In the genomic region with DNA sequence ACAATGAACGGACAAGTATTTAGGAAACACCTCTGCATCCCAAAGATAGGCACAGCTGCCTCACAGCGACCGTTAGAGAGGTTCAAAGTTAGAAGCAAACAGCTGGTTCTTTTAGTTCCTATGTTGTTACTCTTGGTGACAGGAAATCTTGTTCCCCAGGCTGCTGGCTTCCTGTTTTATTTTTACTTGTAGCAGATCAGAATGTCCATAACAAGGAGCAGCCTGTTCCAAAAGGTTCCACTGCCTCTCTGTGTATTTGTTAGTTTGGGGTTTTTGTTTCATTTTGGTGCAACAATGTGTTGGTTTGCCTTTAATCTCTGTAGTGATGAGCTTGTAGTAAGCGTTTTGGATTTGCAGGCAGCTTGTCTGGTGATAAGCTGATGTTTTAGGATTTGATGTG, we compare ENCODE assay signal across 11 mouse cellular contexts. TPM values are rescaled to one million over a fixed set of nuclear protein-coding genes. Genes with fewer than 3 reads are reported as not detected.
DNase-seq lines count a peak whose midpoint lies in the region; ATAC-seq and TF ChIP-seq lines count a peak whose summit lies in the region.
"Had no signal": no experiment of that assay in that cellular context is flagged by ENCODE, and none has a peak within 500 bp of the region (broad histone marks: within the 10 kb centered on the region; RNA-seq: fewer than 3 reads in every experiment).

No protein-coding gene starts in this region.

- H3K27me3 ChIP-seq in kidney, adult 2 months (replicated peaks; ENCODE audit: control insufficient read depth, insufficient read depth, low read length): no peaks in the 10 kb centered on the region
- H3K27me3 ChIP-seq in MEL (ENCODE audit: control insufficient read depth in 1 of 2, insufficient read depth in 2 of 2, low read length in 2 of 2): no peaks in the 10 kb centered on the region
- H3K27me3 ChIP-seq in intestine, embryonic 14.5 days (replicated peaks; ENCODE audit: control insufficient read depth, insufficient read depth, low read length): no peaks in the 10 kb centered on the region
- H3K27me3 ChIP-seq: embryonic facial prominence, embryonic 13.5 days had no signal

- peak overlapping the region; percentile 37 for H3K4me2 ChIP-seq in intestine, embryonic 14.5 days (ENCODE audit: low read length)
- H3K4me2 ChIP-seq: embryonic facial prominence, embryonic 13.5 days had no signal

- peaks cover 29% of the 10 kb centered on the region for H3K4me1 ChIP-seq in kidney, adult 2 months (ENCODE audit: control insufficient read depth, insufficient read depth, low read length)
- H3K4me1 ChIP-seq in MEL (ENCODE audit: control insufficient read depth in 1 of 2, insufficient read depth in 2 of 2, low read length in 2 of 2): peaks cover 6 to 17% of the 10 kb centered on the region in 2 experiments; a peak in 3 of 4 replicates
- H3K4me1 ChIP-seq in intestine, embryonic 14.5 days (replicated peaks; ENCODE audit: control insufficient read depth, insufficient read depth, low read length): peaks cover 53% of the 10 kb centered on the region

- no peak for TF ChIP-seq RAD21 in MEL (IDR thresholded peaks at IDR 0.05; ENCODE audit: low read depth, low read length)

- peak overlapping the region; percentile 76 for H3K27ac ChIP-seq in kidney, adult 2 months (ENCODE audit: insufficient read depth, low read depth, low read length)
- H3K27ac ChIP-seq in MEL (ENCODE audit: control insufficient read depth, low read depth, low read length): no peak overlapping the region
- H3K27ac ChIP-seq in intestine, embryonic 14.5 days (ENCODE audit: low read depth): peak overlapping the region; percentile 81
- H3K27ac ChIP-seq: embryonic facial prominence, embryonic 13.5 days had no signal

- H3K4me3 ChIP-seq in kidney, adult 2 months (ENCODE audit: insufficient read depth, low read depth, low read length): no peak overlapping the region
- H3K4me3 ChIP-seq in MEL (ENCODE audit: control insufficient read depth in 1 of 2, insufficient read depth in 1 of 2, low read depth in 2 of 2, low read length in 2 of 2): no peak overlapping the region
- 0 out of 2 replicates have a peak overlapping the region, but pooled peaks have one; percentile 6 for H3K4me3 ChIP-seq in intestine, embryonic 14.5 days (ENCODE audit: low read depth, low read length)
- H3K4me3 ChIP-seq: embryonic facial prominence, embryonic 13.5 days had no signal

- peak; percentile 78 for DNase-seq in kidney, adult 2 months
- DNase-seq in kidney, postnatal 10 days: no peak
- DNase-seq in MEL (ENCODE audit: low read depth, low spot score): peak; percentile 20
- no peak for DNase-seq in intestine, embryonic 14.5 days (ENCODE audit: low spot score)
- DNase-seq in naive thymus-derived CD4-positive, alpha-beta T cell, adult 2 months (ENCODE audit: low read depth): peak; percentile 75
- DNase-seq in cerebellum, adult 18-20 months: no peak

- no peak for ATAC-seq in intestine, embryonic 14.5 days (replicated peaks; ENCODE audit: low FRiP score, low TSS enrichment, low read depth)
- ATAC-seq in megakaryocyte-erythroid progenitor cell, adult 5-6 weeks (replicated peaks; ENCODE audit: low FRiP score, low TSS enrichment, poor library complexity, severe bottlenecking): no peak
- ATAC-seq in frontal cortex, adult (ENCODE audit: low TSS enrichment): no peak

- WGBS in kidney, adult 2 months: 52% methylated on average over 4 of the region's 4 CpGs
- WGBS in intestine, embryonic 14.5 days: 37% methylated on average over 4 of the region's 4 CpGs

- no peak overlapping the region for H3K9ac ChIP-seq in MEL (ENCODE audit: control insufficient read depth, low read depth, low read length, poor library complexity, severe bottlenecking)
- no peak overlapping the region for H3K9ac ChIP-seq in intestine, embryonic 14.5 days (ENCODE audit: low read length)
- H3K9ac ChIP-seq: embryonic facial prominence, embryonic 13.5 days had no signal

- no peak for TF ChIP-seq POLR2A in kidney, adult 2 months (IDR thresholded peaks at IDR 0.05; ENCODE audit: low read depth, low read length)
- no peak for TF ChIP-seq POLR2A in MEL (IDR thresholded peaks at IDR 0.05; ENCODE audit: control insufficient read depth in 1 of 2, insufficient read depth in 1 of 2, low read depth in 1 of 2, low read length in 2 of 2, poor library complexity in 1 of 2)

- TF ChIP-seq CTCF in kidney, adult 2 months (conservative IDR thresholded peaks at IDR 0.05; ENCODE audit: insufficient read depth, insufficient read length, low read depth, low read length): no peak
- no peak for TF ChIP-seq CTCF in MEL (IDR thresholded peaks at IDR 0.05 in 2 of 3, conservative IDR thresholded peaks at IDR 0.05 in 1 of 3; ENCODE audit: control insufficient read depth in 1 of 3, insufficient read depth in 1 of 3, low read depth in 2 of 3, low read length in 3 of 3, poor library complexity in 1 of 3, severe bottlenecking in 1 of 3)

- no peaks in the 10 kb centered on the region for H3K36me3 ChIP-seq in kidney, adult 2 months (ENCODE audit: control insufficient read depth, insufficient read depth, low read length)
- peaks cover 0 to 16% of the 10 kb centered on the region in 2 experiments; a peak in 2 of 4 replicates for H3K36me3 ChIP-seq in MEL (ENCODE audit: control insufficient read depth in 1 of 2, insufficient read depth in 2 of 2, low read length in 2 of 2)
- peaks cover 25% of the 10 kb centered on the region for H3K36me3 ChIP-seq in intestine, embryonic 14.5 days (ENCODE audit: control insufficient read depth, insufficient read depth, low read length)

- TF ChIP-seq EP300 in MEL (IDR thresholded peaks at IDR 0.05; ENCODE audit: low read depth in 1 of 2, low read length in 2 of 2): no peak

- H3K79me2 ChIP-seq in MEL (ENCODE audit: control insufficient read depth, insufficient read depth, low read length, poor library complexity): peaks cover 20% of the 10 kb centered on the region

- H3K9me3 ChIP-seq in MEL (replicated peaks; ENCODE audit: insufficient read depth, low read length): no peaks in the 10 kb centered on the region
- no peaks in the 10 kb centered on the region for H3K9me3 ChIP-seq in intestine, embryonic 14.5 days (ENCODE audit: control insufficient read depth, low read length)
- H3K9me3 ChIP-seq: embryonic facial prominence, embryonic 13.5 days; G1E had no signal

TF ChIP-seq in MEL, 35 proteins besides CTCF, POLR2A, EP300 and RAD21:
- no peak for TF ChIP-seq NELFE (IDR thresholded peaks at IDR 0.05; ENCODE audit: low read depth, low read length)

RNA-seq across cellular contexts. Expression of gene Cd164l2, which starts 37.6 kb away (rescaled TPM):
- polyA plus RNA-seq in kidney, adult 2 months (2012; rRNA removed): 15.3 and 17.7 TPM in 2 replicates
- not detected in 2 replicates for total RNA-seq in MEL (2012; rRNA removed)
- not detected for polyA plus RNA-seq in MEL (2012; ENCODE audit: insufficient read depth in 1 of 2, insufficient read length in 2 of 2, low read depth in 1 of 2, low replicate concordance in 2 of 2, missing spikeins in 1 of 2)
- polyA plus RNA-seq in intestine, embryonic 14.5 days (2014; fragmentation: Nextera tagmentation; extraction: Ambion mirVana): 1.9 and 2.5 TPM in 2 replicates
- not detected in 2 replicates for total RNA-seq in megakaryocyte-erythroid progenitor cell, adult 5-6 weeks (2014; fragmentation: Nextera tagmentation)
- not detected in 2 replicates for total RNA-seq in megakaryocyte-erythroid progenitor cell, adult 5-6 weeks (2017)
- total RNA-seq: G1E had no signal
- polyA plus RNA-seq: G1E had no signal

RNA-seq across cellular contexts. Expression of gene Gpr3, which starts 38.0 kb away (rescaled TPM):
- 0.39 and 0.53 TPM in 2 replicates for polyA plus RNA-seq in kidney, adult 2 months (2012; rRNA removed)
- total RNA-seq in MEL (2012; rRNA removed): 0.08 TPM in 1 of 2 replicates, not detected in the other
- under 1 TPM in 1 of 2 experiments, not detected in 1; 0.35 TPM for polyA plus RNA-seq in MEL (2012; ENCODE audit: insufficient read depth in 1 of 2, insufficient read length in 2 of 2, low read depth in 1 of 2, low replicate concordance in 2 of 2, missing spikeins in 1 of 2)
- not detected in 2 replicates for polyA plus RNA-seq in intestine, embryonic 14.5 days (2014; fragmentation: Nextera tagmentation; extraction: Ambion mirVana)
- not detected in 2 replicates for total RNA-seq in megakaryocyte-erythroid progenitor cell, adult 5-6 weeks (2014; fragmentation: Nextera tagmentation)
- not detected in 2 replicates for total RNA-seq in megakaryocyte-erythroid progenitor cell, adult 5-6 weeks (2017)
- total RNA-seq: neutrophil, adult 5-6 weeks had no signal

RNA-seq across cellular contexts. Expression of gene Wasf2, which starts 44.1 kb away (rescaled TPM):
- polyA plus RNA-seq in kidney, adult 2 months (2012; rRNA removed): 37.0 and 45.7 TPM in 2 replicates
- total RNA-seq in MEL (2012; rRNA removed): 16.4 and 18.4 TPM in 2 replicates
- polyA plus RNA-seq in MEL (2012; ENCODE audit: insufficient read depth in 1 of 2, insufficient read length in 2 of 2, low read depth in 1 of 2, low replicate concordance in 2 of 2, missing spikeins in 1 of 2): 10 to 100 TPM in 1 of 2 experiments, not detected in 1; 53.7 TPM
- 79.6 and 88.3 TPM in 2 replicates for polyA plus RNA-seq in intestine, embryonic 14.5 days (2014; fragmentation: Nextera tagmentation; extraction: Ambion mirVana)
- 66.5 and 75.9 TPM in 2 replicates for total RNA-seq in megakaryocyte-erythroid progenitor cell, adult 5-6 weeks (2014; fragmentation: Nextera tagmentation)
- total RNA-seq in megakaryocyte-erythroid progenitor cell, adult 5-6 weeks (2017): 16.7 and 27.7 TPM in 2 replicates

Comparison
In these comparisons a context has a peak if more than half of its experiments do, and no peak if none do; other contexts are left out.
1. DNase-seq: peak in kidney, adult 2 months (single experiment), MEL (single experiment) and naive thymus-derived CD4-positive, alpha-beta T cell, adult 2 months (single experiment); none in kidney, postnatal 10 days (single experiment), intestine, embryonic 14.5 days (single experiment) and cerebellum, adult 18-20 months (0 of 2).